Mouse (Mus musculus) large intestine, adult 2 months (tissue): ENCODE measurements at regions not wholly inside any gene's neighbourhood (a gene's known extent, or its start where the extent isn't known, plus 50 kb on each side); places are given as distances from the start of the nearest gene placed in this dataset.
A peak's percentile ranks its signal among the peaks of the same experiment; 100 is the strongest.

Source experiments
- DNase-seq: peaks from one replicate; pipeline ENCODE4 v3.0.0-alpha.2; 2012; ENCODE audit warnings: low read depth, low spot score
- WGBS: fragments of 180-500 bp; shearing (Covaris S2); methylation state at CpG from one replicate; pipeline ENCODE4 v1.1.7; 2018; 5-methylcytosine and 5-hydroxymethylcytosine counted together

DNA sequence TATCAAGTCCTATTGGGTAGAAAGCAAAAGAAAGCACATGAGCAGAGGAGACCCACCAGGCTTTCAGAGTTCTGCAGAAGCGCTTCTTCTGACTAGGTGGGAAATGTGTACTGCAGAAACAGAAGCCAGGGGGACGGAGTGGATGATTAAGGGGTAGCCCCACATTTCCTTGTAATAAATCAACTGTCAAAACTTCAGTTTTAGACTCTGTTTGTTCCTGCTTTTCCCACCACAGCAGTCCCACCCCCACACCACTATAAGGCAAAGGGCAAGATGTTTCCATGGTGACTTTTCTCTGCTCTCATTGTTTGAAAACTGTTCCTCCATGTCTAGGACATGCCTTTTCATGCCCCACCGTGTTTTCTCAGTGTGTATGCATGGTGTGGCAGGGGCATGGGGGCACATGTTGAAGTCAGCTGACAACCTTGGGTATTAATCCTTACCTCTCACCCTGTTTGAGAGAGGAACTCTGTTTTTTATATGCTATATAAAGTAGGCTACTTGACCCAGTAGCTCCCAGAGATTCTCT is 202.8 kb upstream of the Nr4a3 start:
- WGBS: 43% methylated on average over 3 of the region's 3 CpGs
- DNase-seq: no peak

DNA sequence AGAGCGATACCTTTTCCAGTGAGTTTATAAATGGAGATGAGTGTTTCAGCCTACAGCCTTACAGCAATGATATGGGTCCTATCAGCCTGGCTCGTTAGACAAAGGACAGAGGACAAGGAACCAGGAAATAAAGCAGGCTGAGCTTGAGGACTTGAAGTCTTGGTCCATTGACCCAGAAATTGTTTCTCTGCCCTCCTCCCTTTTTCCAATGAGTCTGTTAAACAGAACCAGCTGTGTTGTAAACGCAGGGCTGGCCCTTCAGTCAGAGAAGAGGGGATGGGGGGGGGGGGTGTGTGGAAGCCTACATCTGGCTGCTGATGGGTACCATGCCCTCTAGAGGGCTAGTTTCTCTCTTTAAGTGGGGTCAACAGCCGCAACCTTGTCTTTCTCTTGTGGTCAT is 199.7 kb upstream of the Nr4a3 start:
- DNase-seq: no peak
- WGBS: 63% methylated on average over 4 of the region's 4 CpGs

DNA sequence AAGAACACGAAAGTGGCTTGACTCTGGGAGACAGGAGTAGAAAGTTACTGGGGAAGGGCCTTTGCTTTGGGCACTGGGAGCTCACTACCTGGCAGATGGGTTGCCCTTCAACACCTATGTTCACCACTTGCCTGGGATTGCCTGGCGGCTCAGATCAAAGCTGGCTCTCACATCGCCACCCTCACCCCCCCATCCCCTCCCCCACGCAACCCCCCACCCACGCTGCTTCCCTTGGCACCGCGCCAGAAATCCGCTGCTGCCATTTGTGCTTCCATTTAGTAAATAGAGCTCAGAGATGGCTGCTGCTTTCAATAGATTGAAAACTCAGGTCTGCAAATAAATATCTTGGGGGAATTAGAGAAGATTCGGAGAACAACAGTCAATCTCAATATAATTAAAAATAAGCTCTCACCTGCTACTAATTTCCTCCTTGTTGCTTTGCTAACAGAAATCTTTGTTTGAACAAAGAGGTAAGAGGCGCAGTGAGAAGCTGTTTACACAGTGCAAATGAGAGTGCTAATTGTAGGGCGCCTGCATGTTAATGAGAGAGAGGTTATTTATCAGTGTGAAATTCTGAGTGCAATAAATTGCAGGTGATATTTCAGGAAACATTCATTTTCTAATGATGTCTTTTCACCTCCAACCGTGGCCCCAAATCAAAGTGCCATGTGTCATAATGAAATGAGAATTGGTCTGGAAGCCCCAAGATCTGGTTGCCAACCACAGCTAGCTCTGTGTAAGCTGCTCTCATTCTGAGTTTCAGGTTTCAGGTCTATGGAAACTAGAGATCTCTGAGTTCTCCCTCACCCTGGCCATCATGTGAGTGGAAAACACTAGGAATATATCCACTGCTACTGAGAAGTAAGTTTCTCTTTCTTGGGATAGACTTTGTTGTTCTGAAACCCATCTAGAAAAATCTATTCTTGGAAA is 198.3 kb upstream of the Nr4a3 start:
- 25% methylated on average over 12 of the region's 12 CpGs for WGBS
- no peak for DNase-seq

DNA sequence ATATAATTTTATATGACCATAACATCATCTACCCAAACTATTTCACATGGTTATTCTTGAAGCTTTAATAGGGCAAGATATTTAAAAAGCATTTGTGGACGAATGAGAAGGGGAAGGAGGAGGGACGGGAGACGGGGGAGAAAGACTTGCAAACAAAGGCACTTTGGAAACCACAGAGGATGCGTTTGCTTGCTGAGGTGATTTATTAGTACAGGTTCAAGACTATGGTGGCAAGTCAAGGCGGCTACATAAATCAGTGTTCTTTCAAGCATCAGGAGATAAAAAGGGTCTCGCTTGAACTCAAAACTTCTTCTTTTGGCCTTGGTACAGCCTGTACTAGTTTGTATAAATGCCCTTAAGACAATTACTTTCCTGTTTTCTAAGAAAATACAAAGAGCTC is 183.8 kb upstream of the Nr4a3 start:
- 14% methylated on average over 6 of the region's 6 CpGs for WGBS
- no peak for DNase-seq

DNA sequence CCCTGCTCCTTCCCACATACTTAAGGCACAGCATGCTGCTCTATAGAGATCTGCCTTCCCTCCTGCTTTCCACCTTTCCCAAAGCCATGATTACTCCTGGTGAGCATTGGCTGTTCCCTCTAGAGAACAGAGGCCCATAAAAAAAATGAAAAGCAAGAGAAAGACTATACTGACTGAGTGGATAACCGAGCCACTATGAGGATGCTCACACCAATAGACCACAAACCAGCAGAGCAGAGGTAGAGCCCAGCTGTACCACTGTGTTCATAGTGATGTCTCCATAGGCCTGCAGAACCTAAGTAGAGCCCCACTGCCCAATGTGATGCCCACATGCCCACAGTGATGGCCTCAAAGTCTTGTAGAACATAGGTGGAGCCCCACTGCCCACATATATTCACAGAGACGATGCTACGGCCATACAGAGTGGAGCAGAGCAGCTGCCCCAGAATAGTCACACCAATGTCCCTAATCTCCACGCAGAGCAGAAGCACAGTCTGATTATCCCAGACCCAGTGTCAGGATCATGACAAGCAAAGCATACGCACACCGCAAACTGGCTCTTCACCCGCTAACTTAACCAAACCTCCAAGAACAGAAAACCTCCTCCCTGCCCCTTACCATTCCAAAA is 174.8 kb upstream of the Nr4a3 start:
- 93% methylated on average over 7 of the region's 7 CpGs for WGBS
- DNase-seq: no peak

DNA sequence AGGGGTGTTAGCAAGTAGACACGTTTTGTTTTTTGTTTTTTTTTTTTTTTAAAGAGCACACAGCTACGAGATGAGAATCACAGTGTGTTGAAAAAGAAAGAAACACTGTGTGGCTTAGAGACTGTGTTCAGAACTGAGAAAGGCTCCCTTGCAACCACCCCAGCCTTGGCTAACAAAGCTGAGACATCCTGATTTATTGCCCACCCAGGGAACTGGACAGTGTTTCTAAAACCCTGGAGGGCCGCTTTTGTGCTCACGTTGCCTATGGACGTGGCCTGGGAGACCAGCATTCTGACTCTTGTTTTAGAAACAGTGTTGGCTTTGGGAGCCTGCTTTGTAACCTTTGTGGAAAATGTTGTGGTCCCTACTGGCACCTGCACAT is 174.3 kb upstream of the Nr4a3 start:
- 35% methylated on average over 5 of the region's 5 CpGs for WGBS
- DNase-seq: no peak

DNA sequence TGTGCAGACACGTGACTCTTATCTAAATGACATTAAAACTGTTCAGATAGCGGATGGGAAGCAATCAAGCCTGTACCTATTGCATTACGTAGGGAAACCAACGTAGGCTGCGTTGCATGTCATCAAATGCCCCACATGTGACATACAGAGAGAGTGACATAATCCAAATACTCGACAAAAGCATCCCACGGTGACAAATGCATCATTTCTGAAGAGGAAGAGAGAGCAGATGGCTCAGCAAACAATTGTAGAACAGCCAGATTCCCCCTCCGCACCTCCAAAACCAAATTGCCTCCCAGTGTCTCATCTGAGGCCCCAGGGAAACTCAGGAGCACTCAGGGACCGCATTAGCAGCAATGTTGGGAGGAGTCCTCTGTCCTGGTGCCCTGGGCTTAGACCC is 163.4 kb upstream of the Nr4a3 start:
- 52% methylated on average over 9 of the region's 9 CpGs for WGBS

DNA sequence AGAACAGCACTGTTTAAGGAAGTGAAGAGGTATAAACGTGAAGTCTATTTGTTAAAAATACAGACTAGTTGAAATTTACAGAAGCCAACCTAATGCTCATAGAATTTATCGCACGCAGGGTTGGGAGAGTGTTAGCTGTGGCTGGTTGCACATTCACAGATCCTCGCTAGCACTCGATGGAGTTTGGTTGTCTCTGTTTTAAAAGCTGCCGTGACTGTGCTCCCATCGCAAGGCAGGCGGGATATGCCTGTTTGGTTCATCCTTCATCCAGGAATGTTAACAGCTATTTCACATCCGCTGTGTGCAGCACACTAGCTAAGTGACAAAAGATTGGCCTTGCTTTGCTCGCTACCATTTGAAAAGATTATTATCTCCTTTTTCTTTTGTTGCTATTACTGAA is 162.9 kb upstream of the Nr4a3 start:
- WGBS: 60% methylated on average over 10 of the region's 10 CpGs
- DNase-seq: no peak

More for the DNA sequence above, 163.4 kb upstream of the Nr4a3 start:
- DNase-seq: no peak

DNA sequence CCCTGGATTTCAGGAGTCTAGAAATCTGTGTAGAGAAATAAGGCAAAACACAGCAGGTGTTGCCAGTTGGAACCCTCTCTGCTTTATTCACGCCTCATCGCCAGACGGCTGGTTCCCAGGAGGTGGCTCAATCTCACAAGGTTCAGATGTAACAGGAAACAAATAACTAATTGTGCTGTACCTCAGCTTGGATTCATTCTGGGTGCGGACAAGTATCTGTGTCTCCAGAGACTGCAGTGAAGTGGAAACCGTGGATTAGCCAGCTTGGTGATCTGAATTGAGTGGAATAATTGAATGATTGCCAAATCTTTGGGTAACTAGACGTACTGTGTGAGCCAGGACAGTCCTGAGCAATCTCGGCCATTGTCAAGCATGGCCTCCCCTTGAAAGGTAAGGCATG is 145.4 kb upstream of the Nr4a3 start:
- WGBS: 70% methylated on average over 7 of the region's 7 CpGs
- no peak for DNase-seq

DNA sequence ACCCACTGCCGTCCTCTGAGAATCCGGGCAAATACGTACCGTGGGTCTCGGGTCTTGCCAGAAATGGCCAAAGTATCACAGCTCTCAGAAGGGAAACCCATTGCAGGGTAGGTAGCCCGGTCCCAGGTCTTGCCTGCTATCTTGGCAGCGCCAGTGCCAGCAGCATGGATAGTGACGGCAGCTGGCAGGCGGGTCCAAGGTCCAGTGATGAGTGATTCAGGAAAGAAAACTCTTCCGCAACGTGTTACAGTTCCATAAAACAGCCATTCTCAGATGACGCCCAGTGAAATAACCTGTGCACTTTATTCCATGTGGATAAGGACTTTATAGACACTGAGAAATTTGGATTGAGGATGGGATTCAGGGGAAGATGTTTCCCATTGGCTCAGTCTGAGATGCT is 142.2 kb upstream of the Nr4a3 start:
- 34% methylated on average over 12 of the region's 12 CpGs for WGBS
- peak; percentile 86 for DNase-seq

DNA sequence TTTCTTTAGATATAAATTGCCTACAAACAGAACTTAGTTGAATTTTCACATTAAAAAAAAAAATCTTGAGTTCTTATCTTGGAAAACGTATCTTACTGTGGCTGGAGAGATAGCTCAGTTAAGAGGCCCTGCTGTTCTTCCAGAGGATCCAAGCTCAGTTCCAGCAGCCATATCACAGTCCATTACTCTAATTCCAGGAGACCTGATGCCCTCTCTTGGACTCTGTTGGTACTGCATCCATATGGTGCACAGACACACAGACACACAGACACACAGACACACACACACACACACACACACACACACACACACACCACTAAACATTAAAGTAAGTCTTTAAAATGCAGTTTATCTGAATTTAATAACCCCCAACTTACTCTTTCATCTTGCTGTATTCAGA is 132.7 kb upstream of the Nr4a3 start:
- DNase-seq: no peak
- 97% methylated on average over 1 of the region's 1 CpGs for WGBS

DNA sequence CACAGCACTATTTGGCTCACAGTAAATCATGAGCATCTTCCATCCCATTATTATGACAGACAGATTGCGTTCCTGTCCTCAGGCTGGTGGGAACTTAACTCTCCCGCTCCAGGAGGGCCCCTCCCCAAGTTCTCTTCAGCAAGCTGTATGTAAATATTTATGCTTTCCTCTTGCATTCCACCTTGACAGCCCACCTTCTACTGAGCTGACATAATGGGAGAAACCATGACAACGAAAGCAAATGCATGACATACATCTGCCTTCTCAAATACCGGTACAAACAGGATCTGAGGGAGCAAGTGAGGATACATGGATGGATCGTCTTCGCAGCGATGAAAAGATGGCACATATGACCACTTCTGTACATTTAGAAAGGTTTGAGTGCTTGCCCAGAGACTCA is 125.4 kb upstream of the Nr4a3 start:
- DNase-seq: no peak
- WGBS: 60% methylated on average over 7 of the region's 7 CpGs

DNA sequence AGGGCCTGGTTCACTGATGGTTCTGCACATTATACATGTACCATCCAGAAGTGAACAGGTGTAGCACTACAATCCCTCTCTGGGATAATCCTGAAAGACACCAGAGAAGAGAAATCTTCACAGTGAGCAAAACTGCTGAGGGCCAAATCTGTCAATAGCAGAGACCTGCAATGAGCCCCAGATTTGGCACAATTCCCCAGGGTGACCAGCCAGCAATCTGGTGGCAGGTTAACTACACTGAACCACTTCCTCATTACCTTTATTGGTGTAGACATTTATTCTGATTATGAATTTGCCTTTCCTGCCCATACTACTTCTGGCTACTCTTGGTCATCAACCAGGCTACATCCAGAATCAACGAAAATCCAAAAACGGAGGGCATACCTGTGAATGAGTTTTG is 113.5 kb upstream of the Nr4a3 start:
- peak; percentile 57 for DNase-seq
- 28% methylated on average over 2 of the region's 2 CpGs for WGBS

DNA sequence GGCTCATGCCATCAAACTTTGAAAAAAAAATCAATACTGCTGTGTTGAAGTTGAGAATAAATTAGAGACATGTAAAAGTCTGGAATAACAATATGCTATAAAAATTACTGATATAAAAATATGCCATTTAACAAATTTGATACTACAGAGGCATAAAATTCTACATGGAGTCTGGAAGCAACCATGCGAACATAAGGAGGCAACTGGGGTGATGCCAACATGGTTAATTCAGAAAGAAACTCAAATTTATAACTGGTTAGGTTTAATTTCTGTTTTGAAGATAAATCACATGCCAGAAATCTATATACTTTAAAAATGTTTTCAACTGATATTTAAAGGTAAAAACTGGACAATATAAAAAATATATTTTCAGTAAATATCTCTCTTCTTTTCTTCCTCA is 111.4 kb upstream of the Nr4a3 start:
- 95% methylated on average over 1 of the region's 1 CpGs for WGBS

DNA sequence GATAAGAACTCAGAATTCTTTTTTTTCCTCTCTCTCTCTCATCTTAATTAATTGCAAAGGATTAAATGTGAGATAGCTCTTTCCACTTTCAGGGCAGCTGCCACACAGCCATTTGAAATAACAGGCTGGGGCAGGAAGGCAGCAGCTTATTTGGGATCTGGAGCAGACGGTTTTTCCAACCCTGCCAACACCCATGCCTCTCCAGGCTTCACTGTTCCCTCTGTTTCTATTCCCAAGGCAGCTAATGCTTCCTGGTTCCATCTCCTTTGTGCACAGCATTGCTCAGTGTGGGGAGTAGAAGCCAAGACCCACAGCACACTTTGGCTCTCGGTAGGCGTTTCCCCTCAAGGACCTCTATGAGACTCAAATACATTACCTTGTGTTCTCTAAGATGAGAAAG is 109.4 kb upstream of the Nr4a3 start:
- WGBS: 81% methylated on average over 3 of the region's 3 CpGs
- no peak for DNase-seq

More for the DNA sequence above, 111.4 kb upstream of the Nr4a3 start:
- DNase-seq: no peak

DNA sequence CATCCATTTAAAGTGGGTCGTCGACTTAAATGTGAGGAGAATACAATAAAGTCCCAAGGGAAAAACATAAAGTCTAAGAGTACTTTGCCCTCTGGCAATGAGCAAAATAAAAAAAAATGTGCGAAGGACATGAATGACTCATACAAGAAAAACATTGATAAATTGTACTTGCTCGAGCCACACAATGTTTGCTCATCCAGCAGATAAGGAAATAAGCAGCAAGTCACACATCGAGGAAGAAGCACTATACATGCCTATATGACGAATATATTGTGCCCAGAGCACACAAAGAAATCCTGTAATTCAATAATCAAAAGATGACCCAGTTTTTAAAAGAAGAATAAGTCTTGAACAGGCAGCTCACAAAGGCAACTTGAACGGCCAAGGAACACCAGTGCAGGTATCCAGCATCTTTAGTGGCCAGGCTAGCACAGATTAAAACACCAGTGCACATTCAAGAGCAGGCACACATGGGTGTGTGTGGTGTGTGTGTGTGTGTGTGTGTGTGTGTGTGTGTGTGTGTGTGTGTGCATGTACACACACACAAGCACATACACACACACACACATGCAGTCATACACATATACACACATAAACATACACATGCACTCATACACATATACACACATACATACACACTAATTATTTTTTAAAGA is 108.4 kb upstream of the Nr4a3 start:
- 31% methylated on average over 7 of the region's 7 CpGs for WGBS
- DNase-seq: peak; percentile 63

DNA sequence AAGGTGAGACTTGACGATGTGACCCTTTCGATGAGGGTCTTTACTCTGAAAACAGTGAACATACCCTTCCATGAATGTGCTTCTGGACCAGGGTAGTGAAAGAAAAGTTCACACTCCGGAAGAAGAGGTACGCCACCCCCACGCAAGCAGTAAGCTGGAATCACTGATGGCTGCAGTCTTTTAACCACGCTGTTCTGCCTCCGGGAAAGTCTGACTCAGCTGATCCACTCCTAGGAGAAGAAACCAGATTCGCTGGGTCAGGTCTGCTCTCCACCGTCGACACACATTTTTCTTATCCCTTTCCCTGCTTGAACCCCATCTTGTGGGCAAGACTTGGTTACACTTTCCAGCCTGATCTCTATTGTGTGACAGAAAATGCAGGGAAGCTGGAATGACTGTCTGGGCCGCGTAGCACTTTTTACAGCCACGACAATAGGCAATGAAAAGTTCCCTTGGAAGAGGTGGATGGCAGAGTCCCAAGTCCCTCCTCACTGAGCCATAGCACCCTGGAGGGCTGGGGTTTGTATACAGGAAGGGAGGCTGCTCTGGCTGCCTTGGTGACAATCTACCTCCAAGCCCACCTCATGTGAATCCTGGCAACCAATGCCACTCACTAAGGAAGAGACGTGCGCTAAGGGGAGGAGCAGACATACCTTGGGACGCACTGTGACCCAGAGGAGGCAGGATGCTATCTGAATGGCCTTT is 96.9 kb upstream of the Nr4a3 start:
- no peak for DNase-seq
- WGBS: 47% methylated on average over 16 of the region's 16 CpGs

DNA sequence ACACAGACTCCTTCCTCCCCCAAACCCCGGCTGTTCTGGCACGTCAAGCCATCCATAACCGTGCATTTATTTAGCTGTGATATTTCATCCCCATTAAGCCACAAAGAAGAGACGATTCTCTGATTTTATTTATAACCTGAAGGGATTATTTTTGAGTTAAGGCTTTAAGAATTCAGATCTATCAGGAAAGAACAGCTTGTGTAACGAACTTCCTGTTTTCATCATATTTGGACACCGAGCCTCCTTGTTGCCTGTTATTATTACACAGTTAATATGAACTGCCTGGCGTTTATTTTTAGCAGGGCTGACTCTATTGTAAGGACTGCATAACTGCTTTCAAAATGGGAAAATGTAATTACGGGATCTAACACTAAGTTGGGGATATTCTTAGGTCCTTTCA is 96.2 kb upstream of the Nr4a3 start:
- 60% methylated on average over 8 of the region's 8 CpGs for WGBS
- no peak for DNase-seq

DNA sequence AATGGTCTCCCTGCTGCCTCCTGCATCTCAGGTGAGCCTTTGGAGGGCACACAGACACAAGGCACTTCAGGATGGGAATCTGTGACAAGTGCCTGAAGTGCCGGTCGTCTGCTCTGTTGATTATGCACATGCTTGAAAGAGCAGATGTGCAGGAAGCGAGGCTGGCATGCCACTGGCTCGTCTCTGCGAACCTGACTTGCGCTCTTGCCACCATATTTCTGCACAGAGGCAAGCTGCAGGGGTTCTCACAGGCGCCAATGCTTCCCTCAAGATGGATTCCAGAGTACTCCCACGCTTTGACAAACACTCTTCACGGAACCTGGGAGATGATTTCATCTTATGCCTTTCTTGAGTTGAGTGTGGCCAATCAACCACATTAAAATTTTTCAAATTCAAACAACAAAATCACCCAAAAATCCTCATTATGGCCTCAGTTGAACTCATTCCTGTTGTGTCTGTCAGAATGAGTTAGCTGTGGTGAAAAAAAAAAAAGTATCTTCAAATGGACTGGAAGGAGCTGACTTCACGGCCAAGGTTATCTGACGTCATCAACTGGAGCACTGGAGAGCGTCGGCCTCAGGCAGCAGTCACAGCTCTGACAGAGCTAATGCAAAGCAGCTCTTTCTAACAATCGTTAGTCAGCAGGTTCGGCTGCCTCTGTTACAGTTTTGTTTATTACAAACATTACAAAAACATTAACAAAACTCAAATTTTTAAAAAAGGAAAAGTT is 90.2 kb upstream of the Nr4a3 start:
- no peak for DNase-seq
- WGBS: 68% methylated on average over 15 of the region's 15 CpGs
